Mouse (Mus musculus): ENCODE results near the gene Zfp993.
"Not testable (repeated sequence)": the region's sequence is repeated elsewhere in the genome, so short reads cannot be mapped to it uniquely, and the experiment has no call there.

Gene Zfp993

DNA sequence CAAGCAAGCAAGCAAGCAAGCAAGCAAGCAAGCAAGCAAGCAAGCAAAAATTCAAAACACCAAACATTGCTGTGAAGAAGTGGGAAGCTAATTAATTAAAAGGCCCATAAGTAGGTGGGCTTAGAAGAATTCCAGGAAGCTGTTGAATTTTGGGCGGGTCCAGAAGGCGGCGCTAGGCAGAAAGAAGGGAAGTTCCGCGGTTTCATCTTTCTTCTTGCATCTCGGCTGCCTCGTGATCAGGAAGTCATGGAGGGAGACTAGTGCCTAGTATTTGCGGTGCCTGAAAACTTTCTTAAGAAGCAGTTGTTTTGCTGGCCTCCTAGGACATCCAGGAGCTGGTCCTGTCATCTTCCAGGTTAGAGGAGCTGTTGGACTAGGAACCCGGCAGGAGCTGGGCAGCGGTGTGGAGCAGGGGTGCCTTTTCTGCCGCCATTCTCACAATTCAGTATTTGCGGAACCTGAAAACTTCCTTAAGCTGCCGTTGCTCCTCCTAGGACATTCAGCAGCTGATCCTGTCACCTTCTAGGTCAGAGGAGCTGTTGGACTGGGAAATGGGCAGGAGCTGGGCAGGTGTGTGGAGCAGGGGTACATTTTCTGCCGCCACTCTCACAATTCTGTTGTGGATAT is at the start of gene Zfp993:
TSS of gene Zfp993 (plus strand) at position 188 of the 627 bp plus-strand sequence.
- not testable (repeated sequence) for DNase-seq (ENCODE audit: low read depth, low spot score)

DNA sequence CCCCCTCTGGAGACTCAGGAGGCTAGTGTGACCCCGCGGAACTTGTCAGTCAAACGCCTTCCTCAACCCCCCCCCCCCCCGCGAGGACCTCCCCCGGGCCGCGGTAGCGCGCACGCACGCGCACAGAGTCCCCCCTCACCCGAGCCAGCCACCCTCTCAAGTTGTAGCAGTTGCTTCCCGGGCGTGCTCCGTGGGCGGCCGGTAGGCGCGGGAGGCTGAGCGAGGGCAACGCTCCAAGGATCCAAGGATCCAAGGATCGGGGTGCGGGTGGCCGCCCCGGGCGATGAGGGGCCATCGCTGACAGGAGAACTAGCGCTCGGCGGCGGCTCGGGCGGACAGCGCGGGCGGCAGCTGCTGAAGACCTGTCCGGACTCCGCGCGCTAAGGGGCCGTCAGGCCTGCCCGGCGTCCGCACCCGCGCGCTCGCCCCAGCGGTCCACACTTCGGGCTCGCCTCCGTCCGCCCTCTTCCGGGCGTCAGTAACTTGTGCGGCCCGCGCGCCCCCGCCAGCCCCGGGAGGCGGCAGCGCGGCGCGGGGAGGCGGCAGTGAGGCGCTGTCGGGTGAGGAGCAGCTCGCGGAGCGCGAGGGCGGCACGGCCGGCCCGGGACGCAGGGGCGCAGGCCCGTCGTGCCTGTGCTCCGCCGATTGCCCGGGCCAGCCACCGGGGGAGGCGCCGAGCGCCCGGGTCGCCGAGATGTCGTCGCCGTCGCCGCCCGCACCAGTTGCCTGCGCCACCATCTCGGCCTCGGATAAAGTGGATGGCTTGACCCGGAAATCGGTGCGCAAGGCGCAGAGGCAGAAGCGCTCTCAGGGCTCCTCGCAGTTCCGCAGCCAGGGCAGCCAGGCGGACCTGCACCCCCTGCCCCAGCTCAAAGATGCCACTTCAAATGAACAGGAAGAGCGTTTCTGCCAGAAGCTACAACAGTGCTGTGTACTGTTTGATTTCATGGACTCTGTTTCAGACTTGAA is 30.6 kb upstream of the Zfp993 start:
- not testable (repeated sequence) for DNase-seq (ENCODE audit: low read depth, low spot score)

- DNase-seq (ENCODE audit: low read depth, low spot score), result not testable (repeated sequence)
Observed at GRCm38 (mm10) chr4:146603578-146604399, 7.0 kb upstream of the Zfp993 start.

- not testable (repeated sequence) for DNase-seq (ENCODE audit: low read depth, low spot score)
Observed at GRCm38 (mm10) chr4:146644367-146644766, 33.6 kb downstream of the Zfp993 start.

DNA sequence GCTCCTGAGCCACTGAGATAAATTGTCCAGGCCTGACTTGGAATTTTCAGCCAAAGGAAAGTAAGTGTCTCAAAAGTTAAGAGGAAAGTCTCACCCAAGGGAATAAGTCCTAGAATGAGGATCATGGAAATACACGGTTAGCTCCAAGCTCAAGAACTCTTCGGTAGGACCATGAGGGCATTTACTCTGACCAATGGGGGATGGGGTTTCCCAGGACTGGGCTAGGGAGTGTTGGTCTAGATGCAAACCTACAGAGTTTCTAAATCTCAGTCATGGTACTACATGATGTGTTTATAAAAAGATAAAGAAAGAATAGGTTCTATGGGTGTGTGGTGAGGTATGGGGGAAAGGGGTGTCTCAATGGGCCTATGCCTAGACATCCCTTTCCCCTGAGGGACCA is 38.9 kb downstream of the Zfp993 start:
- not testable (repeated sequence) for DNase-seq (ENCODE audit: low read depth, low spot score)

DNA sequence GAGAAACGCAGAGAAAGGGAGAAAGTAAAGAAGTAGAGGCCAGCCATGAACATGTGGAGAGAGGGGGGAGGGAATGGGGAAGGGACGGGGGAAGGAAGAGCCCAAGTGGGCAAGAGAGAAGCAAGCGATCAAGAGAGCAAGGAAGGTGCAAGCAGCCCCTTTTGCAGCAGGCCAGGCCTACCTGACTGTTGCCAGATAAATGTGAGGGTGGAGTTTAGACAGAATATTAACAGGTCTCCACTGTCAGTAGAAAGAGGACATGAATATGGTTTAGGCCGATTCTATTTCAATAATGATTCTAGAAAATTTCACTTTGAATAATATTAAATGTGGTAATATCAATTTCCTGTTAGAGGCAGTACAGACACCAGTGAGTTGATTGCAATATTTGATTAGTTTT is 39.4 kb downstream of the Zfp993 start:
- not testable (repeated sequence) for DNase-seq (ENCODE audit: low read depth, low spot score)

DNA sequence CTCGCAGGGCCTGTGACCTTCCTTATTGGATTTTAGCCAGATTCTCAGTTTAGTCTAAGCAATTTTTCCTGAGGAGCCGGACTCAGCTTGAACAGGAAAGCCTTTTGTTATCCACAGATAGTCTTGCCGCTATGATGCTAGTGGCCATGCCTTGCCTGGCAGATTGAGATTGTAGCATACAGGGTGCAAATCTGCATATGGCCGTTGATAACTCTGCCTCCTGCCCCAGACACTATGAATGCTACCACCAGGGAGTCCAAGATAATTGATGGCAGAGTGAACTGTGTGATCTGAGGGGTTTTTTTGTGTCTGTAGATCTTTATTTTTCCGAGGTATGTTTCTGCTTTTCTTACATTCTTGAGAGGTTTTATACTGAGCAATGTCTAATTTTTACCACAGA is 39.9 kb downstream of the Zfp993 start:
- not testable (repeated sequence) for DNase-seq (ENCODE audit: low read depth, low spot score)
